Mouse (Mus musculus): ENCODE results near the gene Bbx. TPM values are rescaled to one million over a fixed set of nuclear protein-coding genes. Genes with fewer than 3 reads are reported as not detected.

Gene Bbx
- total RNA-seq, 2 experiments from 2014 or later = 14.6 to 15.0 TPM

DNA sequence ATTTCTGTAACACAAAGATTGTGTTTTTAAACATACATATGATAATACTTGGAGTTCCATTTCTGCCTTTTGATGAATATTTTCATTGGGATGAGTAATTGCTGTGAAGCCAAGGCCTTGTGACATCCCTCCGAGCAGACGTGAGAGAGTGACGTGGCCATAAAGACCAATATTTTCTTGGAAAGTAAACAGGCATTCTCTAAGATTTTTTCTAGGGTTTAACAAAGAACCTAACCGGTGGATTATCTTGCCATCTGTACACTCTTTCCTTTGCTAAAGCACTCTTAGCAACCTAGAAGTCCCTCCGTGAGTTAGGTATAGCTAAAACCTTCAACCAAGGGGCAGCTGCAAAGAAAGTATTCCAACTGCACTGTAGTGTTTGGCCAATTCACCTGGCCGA lies 32.4 kb downstream of the Bbx start:
- DNase-seq = no peak

DNA sequence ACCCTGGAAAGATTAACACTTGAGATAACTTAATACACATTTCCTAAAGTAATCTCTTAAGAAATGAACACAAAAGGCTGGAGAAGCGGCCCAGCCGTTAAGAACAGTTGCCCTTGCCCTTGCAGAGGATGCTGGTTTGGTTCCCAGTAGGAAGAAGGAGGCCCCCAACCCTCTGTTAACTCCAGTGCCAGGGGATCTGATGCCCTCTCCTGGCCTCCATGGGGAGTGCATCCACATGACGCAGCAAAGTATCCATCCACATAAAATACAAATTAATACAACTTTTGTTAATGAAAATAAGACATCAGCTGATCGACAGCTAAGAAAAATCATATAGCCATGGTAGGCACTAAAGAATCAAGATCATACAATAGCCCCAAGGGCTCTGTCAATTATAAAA lies 33.6 kb downstream of the Bbx start:
- DNase-seq = no peak

DNA sequence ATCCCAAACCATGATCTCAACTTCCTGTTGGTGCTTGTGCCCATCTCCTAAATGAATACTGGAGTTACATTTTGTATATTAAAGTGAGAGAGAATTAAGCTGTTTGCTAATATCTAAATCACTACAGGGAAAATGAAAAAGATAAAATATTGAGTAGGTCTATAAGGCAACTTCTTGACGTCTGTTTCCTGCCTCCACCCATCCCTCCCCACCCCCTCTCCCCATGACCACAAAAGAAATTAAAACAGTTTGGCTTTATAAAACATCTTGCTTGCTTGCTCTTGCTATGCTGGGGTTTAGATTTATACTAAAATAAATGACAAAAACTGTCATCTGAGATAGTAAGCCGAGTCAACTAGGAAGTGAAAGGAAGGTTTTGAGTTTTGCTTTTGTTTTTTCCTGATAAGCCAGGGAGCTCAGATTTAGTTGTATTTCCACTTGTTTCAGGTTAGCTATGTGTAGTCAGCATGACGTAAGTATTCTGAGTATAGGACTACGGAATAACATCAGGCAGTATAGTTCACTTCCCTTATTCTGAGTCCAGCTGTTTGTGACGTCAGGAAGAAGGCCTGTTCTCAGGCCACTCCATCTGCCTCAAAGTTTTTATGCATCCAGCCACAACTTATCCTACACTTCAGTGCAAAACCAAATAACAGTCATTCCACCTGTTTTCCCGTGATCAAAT lies 36.1 kb downstream of the Bbx start:
- DNase-seq = no peak

DNA sequence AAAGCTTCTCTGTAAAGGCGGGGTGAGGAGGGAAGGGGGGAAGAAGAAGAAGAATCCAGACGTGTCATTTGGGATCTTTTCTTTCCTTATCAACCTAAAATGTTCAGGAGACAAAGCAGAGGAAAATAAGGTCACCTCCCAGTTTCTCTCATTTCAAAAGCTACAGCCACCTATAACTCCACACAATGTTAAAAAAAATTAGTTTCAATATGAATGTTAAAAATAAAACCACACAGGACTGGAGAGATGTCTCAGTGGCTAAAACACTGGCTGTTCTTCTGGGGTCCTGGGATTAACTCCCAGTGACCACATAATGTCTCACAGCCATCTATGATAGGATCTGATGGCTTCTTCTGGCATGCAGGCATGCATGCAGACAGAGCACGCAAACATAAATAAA lies 43.7 kb downstream of the Bbx start:
- no peak for DNase-seq

DNA sequence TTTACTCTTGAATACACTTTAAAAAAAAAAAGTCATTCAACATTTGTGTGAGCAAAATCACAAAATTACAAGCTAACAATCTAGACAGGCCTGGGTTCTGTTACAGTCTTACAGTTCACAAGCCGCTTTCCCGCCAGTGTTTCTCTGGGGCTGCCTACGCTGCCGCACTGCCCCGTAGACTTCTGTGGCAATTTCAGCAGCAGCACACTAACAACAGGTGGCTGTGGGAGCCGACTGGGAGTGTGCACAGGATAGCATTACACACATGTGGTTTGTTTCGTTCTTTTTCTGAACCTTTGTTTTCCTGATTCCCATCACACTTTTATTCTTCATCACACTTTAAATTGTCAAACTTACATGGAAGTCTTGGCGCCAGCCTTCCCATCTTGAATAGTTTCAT lies 48.6 kb downstream of the Bbx start:
- no peak for DNase-seq

DNA sequence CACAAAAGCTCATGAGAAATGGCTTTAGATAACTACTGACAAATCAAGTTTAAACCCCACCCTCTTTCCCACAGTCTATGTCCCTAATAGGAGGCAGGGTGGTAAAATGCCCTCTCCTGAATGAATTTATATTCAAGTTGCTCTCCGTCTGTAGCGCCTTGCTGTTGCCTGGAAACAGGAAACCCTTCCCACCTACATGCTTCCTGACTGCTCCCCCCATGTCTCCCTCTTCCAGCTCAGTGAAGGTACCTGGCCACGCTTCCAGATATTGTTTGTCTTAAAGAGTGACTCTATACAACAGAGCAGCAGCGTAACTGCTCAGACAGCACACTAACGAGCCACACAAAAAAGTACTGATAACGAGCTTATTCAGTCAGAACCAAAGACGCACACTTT lies 50.8 kb downstream of the Bbx start:
- DNase-seq = no peak

DNA sequence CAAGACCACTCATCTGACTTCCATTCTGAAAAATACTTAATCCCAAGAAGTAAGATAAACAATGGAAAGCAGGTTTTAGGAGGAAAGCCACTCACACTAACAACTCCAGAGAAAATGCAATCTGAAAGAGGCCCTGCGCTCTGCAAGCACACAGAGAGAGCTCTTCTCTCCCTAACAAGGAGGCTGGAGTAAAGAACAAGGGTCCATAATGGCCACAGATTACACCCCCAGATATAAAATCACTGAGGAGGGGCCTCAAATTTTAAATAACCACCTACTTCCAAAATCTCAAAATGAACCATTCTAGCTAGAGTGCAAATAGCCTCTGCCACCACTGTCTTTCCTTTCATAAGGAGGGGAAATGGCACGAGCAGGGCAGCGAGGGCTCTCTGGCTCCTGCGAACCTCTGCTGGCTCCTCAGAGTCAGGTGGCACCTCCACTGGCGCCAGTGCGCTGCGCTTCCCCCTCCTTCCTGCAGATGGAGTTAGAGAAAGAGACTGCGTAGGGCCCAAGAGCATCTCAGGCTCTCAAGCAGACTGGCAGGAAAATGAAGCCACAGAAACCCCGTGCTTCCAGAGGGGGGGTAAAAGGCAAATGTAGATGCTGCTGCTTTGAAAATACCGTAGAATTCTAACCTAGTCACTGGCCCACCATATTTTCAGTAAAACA lies 51.4 kb downstream of the Bbx start:
- peak; percentile 61 to 75 for DNase-seq

DNA sequence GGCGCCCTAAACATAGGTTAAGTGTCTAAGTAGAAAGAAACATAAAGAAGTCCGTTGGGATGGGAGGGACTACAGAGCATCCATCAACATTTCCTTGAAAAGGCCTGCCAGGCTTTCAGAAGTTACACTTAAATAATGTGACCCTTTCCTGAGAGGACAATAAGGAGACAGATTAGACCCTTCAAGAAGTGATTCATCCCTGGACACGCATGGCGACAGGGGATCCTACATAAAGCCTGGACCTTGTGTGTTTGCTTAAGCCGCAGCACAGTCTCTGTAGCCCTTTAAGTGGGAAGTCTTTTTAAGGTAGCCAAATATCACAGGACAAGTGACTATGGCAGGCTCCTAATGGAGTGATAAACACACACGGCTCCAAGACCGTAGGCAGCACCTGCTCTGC lies 52.0 kb downstream of the Bbx start:
- DNase-seq = no peak

DNA sequence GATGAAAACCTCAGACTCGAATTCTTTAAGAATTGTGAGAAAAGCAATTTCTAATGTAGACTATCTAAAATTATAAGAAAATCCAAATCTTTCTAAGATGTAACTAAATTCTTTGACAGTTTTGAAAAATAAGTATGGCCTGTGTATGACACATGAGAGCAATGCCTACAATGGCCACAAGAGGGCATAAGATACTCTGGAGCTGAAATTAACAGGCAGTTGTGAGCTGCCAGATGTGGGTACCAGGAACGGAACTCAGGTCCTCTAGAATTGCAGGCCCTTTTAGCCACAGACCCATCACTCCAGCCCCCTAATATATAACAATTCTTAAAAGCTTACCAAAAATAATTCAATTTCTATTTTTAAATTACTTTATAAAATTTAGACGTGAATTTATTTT lies 57.6 kb downstream of the Bbx start:
- peak; percentile 41 to 69 for DNase-seq

DNA sequence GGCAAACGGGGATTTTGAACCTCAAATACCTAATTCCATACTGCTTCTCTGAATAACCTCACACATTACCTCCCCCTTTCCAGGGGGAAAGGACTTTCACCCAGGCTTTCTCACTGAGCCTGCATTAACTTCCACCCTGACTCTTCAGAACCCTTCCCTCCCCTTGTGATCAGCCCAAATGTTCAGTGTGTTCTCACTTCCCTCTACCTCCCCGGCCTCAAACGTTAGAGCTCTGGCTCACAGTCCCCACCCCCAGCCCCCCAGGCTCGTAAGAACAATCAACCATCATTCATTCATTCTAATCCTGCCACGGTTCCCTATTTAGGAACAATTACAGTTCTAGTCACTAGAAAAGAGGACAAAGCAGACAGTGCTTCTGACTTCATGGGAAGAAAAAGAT lies 58.5 kb downstream of the Bbx start:
- no peak for DNase-seq

DNA sequence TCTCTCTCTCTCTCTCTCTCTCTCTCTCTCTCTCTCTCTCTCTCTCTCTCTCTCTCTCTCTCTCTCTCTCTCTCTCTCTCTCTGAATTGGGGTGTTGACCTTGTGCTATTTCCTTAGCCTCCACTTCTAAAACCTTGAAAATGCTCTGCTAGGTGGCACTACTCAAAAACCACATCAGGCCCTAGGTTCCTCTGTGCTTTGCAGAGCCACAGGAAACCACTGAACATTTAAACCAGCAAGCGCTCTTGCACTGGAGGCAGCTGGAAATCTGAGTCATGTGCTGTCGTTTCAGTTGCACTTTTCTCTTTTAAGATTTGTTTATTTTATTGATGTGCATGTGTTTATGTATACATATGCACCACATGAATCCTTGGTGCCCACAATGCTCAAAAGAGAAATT lies 59.6 kb downstream of the Bbx start:
- no peak for DNase-seq

DNA sequence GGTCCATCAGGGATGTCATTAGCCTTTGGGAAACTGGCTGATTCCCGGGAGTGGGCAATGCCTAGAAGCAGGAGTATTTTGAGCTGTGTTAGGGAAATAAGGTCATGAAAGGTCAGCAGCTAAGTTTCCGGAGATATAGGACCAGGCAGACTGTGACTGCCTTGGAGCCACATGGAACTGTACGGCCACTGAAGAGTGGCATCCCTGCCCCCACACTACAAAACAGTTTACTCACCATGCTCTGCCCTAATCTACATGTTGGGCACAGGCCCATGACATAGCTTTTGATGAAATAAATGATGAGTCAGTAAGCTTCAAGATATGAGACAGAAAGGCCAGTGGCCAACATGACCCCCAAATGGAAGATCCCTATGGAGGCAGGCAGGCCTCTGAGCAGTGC lies 60.7 kb downstream of the Bbx start:
- DNase-seq = no peak

DNA sequence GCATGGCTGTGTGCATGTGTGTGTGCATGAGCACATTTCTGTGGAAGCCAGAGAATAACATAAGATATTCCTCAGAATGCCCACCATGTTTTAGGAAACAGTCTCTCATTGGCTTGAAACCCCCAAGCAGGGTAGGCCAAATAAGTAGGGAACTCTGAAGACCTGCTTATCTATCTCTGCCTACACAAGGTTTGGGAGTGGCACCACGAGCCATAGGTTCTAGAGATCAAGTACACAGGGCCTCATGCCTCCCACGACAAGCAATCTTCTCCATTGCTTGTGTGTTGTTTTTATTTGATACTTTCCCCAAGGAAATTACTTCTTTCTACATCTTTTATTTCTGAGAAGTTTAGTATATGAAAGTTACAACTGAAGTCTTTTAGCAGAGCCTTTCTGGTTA lies 61.8 kb downstream of the Bbx start:
- DNase-seq = no peak

DNA sequence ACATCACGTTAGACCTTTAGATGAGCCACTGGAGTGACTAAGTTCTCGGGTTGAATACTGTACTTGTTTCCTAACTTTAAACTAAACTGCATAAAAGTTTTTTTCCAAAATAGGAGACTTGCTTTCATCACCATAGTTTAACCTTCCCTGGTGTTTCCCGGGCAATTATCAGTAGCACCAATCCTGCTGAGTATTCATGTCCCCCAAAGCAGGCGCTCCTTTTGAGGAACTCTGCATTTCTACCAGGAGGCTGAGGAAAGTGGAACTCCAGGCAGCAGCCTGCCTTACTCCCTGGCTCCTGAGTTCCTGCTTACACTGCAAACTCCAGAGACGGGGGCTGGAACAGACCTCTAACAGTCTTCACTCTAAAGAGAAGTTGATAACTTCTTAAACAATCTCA lies 65.6 kb downstream of the Bbx start:
- DNase-seq = no peak

DNA sequence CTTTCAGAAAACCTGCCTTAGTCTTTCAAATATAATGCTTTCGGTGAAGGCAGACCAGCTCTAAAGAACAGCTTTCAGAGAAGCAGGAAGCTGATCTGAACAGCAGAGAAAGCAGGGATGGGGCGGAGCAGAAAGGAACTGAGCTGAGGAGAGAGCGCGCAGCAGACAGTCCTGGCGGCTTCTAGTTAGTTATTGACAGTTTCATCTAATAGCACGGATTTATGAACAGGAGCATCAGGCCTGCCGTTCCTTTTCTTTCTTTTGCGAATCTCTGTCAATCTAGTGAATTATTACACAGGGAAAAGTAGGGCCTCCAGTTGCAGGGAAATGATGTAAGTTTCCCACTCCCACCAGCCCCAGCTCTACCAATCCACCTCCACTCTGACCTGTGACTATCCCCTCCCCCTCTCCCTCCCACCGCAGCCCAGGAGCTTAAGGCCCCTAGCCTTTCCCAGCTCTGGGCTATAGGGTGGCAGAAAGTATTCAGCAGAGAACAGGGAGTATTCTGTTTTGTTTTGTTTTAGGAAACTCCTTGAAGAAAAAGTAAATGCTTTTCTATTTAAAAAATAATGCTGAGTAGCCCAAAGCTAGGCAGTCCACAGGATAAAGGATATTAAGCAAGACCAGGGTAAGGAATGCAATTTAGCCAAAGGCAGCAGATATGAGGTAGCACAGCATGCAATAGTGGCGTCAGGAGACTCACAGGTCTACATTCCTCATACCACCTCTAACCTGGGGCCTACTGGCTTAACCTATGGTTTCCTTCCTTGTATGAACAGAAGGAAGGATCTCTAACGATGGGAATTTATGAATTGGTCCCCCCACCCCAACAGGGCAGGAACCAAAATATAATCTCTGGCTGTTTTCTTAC lies 67.8 kb downstream of the Bbx start:
- peak; percentile 39 to 57 for DNase-seq

DNA sequence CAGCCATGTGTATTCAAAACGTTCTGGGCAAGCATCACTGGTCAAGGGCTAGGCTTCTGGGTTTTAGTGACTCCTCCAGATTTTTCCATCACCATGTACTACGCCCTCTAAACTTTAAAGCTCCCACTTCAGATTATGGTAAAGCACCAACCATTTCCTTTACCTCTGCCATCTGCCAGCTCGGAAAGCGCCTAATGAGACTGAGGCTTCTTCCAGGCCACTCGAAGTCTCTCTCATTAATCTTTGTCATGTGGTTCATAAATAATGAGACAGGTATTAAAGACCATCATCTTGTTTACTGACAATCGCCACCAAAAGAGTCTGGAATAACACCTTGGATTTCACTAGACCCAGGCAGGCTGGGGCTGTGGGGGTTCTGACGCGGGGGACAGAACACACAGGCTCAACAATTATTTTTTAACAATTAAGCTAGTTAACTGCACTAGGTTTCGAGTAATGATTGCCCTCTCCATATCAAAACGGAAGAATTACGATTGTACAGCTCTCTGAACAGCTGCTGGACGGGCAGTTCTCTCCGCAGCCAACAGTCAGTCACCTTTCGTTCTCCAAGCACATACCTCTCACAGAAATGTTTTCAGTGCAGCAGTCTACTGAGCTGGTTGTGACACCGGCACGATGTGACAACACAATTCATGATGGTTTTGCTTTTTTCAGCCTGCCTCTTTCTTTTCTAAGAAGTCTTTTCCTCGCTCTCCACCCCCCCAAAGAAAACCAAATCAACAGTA lies 68.6 kb downstream of the Bbx start:
- peak in 1 of 2 experiments; percentile 41 for DNase-seq

DNA sequence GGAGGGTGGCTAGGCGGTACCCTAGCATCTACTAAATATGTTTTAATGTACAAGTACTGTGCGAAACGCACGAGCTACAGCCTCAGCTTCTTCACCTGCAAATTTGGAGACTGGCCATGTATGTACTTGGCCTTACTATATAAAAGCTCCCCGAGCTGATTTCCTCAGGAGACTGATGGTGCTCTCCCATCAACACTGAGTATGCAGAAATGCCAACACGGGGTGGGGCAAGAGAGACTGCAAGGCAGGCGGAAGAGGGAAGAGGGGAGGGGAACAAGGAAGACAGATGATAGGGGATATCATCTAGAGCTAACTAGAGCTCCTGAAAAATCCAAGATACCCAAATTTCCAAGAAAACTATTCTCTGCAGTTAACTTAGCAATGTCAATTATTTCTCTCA lies 71.6 kb downstream of the Bbx start:
- DNase-seq = no peak

DNA sequence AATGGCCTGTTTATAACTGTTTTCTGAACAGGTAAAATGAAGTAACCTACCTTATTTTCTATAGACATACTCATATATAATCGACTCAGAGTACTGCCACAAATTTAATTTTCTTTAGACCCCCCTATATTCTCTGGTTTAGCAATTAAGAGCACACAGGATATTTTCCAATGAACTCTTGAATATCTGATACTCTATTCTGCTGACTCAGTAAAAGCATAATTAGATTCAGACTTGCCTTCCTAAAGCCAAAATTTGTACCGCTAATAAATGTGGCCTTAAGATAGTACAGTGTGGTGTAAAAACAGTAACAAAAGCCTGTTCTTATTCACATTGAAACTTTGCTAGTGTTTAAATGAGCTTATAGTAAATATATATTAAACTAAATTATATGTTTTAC lies 102.5 kb downstream of the Bbx start:
- no peak for DNase-seq

DNA sequence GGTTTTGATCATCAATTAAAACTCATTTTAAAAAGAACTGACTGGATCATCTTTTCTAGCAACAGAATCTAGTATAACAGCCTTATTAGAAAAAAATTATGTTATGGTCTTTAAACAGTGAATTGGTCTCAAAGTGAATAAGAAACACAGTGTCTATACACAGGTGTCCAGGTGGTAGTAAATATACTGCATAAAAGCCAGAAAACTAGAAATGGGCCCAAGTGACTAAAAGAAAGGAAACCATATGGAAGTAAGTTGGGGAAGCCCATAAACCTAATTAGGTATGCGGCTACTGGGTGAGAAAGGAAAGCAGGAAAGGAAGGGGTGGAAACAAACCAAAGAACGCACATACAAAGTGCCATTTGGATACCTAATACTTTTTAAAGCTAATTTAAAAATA lies 107.4 kb downstream of the Bbx start:
- no peak for DNase-seq

DNA sequence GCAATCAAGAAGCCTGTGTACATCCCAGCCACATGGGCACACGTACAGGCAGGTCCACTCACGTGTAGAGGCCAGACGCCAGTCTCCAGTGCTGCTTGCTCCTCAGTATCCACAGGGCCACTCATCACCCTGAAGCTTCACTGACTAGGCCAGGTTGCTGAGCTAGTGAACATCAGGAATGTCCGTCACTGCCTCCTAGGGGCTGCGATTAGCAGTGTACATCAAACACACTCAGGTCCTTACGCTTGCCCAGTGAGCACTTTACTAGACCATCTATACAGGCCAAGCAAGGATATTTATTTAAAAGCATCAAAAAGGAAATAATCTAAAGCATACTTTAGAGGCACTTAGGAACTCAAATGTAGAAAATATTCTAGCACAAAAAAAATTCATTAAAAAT lies 107.9 kb downstream of the Bbx start:
- no peak for DNase-seq

DNA sequence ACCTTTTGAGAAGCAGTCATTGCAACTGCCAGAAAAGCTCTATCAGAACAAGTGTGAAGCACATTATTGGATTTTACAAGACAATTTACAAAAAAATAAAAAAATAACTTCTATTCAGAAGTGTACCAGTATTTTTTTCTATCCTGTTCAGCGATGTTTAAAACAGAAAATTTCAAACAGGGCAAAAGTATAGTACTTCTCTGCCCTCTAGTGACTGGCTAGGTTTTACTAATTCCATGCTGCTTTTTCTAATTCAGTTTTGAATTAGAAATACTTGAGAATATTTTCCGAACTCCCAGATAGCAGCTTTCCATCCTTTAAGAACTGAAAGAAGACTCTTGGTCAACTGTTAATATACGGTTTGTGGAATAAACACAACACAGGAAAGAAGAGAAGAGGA lies 110.8 kb downstream of the Bbx start:
- DNase-seq = no peak

DNA sequence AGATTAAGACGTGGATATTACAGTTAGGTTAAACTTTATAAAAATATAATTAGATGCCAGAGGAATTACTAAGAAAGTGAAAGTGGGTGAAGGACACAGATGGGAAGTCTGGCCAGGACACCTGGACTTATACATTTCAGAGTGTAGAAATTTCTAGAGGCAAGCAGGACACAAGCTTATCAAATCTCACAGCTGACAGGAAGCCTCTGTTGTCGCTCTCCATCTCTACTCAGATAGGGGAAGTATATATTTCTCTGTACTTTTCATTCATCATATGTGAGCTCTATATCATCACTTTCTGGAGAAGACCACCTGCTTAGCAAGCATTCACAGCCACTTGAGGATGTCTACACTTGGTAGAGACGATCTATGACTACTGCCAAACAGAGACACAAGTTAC lies 113.9 kb downstream of the Bbx start:
- DNase-seq = no peak

All from heart, adult 18-20 months (tissue).